Mouse (Mus musculus) megakaryocyte progenitor cell, adult 5-6 weeks (primary cell): Measurements from ENCODE around the gene Srcap. TPM values are rescaled to one million over a fixed set of nuclear protein-coding genes. Genes with fewer than 3 reads are reported as not detected.

Source experiments
- total RNA-seq, 2 experiments: library from RNA; stranded (forward) in 1 of 2; stranded (reverse) in 1 of 2; fragments of 157-497, 149-512 nt in 1 of 2; fragments of 200-1000 nt in 1 of 2; gene quantifications; 2 replicates each; pipeline versions ENCODE4 v1.2.3 to v1.2.4; 2015 to 2017

Gene Srcap
- total RNA-seq, 2 experiments from 2014 or later, result 20.6 to 78.0 TPM

Other genes with a start within 250 kb of the Srcap start
- 63.9 and 74.4 TPM in 2 replicates for gene Sephs2, start 237.9 kb upstream of the Srcap start, total RNA-seq (2015)
- 161 and 168 TPM in 2 replicates for gene Sephs2, start 237.9 kb upstream of the Srcap start, total RNA-seq (2017)
- gene Itgal, start 215.7 kb upstream of the Srcap start, total RNA-seq (2015), result 50.3 and 53.6 TPM in 2 replicates
- 21.4 and 23.8 TPM in 2 replicates for gene Itgal, start 215.7 kb upstream of the Srcap start, total RNA-seq (2017)
- 2.3 and 3.2 TPM in 2 replicates for gene Zfp768, start 166.4 kb upstream of the Srcap start, total RNA-seq (2015)
- 6.5 and 8.9 TPM in 2 replicates for gene Zfp768, start 166.4 kb upstream of the Srcap start, total RNA-seq (2017)
- gene Zfp747, start 135.9 kb upstream of the Srcap start, total RNA-seq (2015), result 4.2 and 4.3 TPM in 2 replicates
- gene Zfp747, start 135.9 kb upstream of the Srcap start, total RNA-seq (2017), result 7.4 and 9.2 TPM in 2 replicates
- 1.5 and 2.1 TPM in 2 replicates for gene 9130019O22Rik, start 124.8 kb upstream of the Srcap start, total RNA-seq (2015)
- gene 9130019O22Rik, start 124.8 kb upstream of the Srcap start, total RNA-seq (2017), result 4.2 and 6.5 TPM in 2 replicates
- 1.0 and 1.5 TPM in 2 replicates for gene E430018J23Rik, start 118.4 kb upstream of the Srcap start, total RNA-seq (2015)
- gene E430018J23Rik, start 118.4 kb upstream of the Srcap start, total RNA-seq (2017), result 2.3 and 4.8 TPM in 2 replicates
- 9.3 and 10.9 TPM in 2 replicates for gene Zfp764, start 105.2 kb upstream of the Srcap start, total RNA-seq (2015)
- gene Zfp764, start 105.2 kb upstream of the Srcap start, total RNA-seq (2017), result 9.9 and 12.4 TPM in 2 replicates
- gene Zfp688, start 89.9 kb upstream of the Srcap start, total RNA-seq (2015), result 7.1 and 9.0 TPM in 2 replicates
- gene Zfp688, start 89.9 kb upstream of the Srcap start, total RNA-seq (2017), result 4.7 and 5.9 TPM in 2 replicates
- 2.2 and 2.3 TPM in 2 replicates for gene Zfp689, start 62.8 kb upstream of the Srcap start, total RNA-seq (2015)
- gene Zfp689, start 62.8 kb upstream of the Srcap start, total RNA-seq (2017), result 1.2 and 3.0 TPM in 2 replicates
- gene Prr14, start 52.4 kb upstream of the Srcap start, total RNA-seq (2015), result 74.8 and 85.3 TPM in 2 replicates
- gene Prr14, start 52.4 kb upstream of the Srcap start, total RNA-seq (2017), result 22.6 and 27.2 TPM in 2 replicates
- gene Fbrs, start 32.8 kb upstream of the Srcap start, total RNA-seq (2015), result 90.7 and 101 TPM in 2 replicates
- 19.5 and 20.0 TPM in 2 replicates for gene Fbrs, start 32.8 kb upstream of the Srcap start, total RNA-seq (2017)
- 26.3 and 26.8 TPM in 2 replicates for gene Gm42715, start 7.6 kb downstream of the Srcap start, total RNA-seq (2015)
- gene Gm42715, start 7.6 kb downstream of the Srcap start, total RNA-seq (2017), result 4.8 and 5.9 TPM in 2 replicates
- 1.7 TPM in 1 of 2 replicates, not detected in the other for gene Tmem265, start 49.4 kb downstream of the Srcap start, total RNA-seq (2015)
- 2.3 and 2.5 TPM in 2 replicates for gene Tmem265, start 49.4 kb downstream of the Srcap start, total RNA-seq (2017)
- 27.1 and 32.3 TPM in 2 replicates for gene Phkg2, start 61.4 kb downstream of the Srcap start, total RNA-seq (2015)
- 26.7 and 29.2 TPM in 2 replicates for gene Phkg2, start 61.4 kb downstream of the Srcap start, total RNA-seq (2017)
- gene Ccdc189, start 76.6 kb downstream of the Srcap start, total RNA-seq (2015), result 1.8 and 2.2 TPM in 2 replicates
- 2.5 and 3.1 TPM in 2 replicates for gene Ccdc189, start 76.6 kb downstream of the Srcap start, total RNA-seq (2017)
- gene Rnf40, start 76.8 kb downstream of the Srcap start, total RNA-seq (2015), result 11.7 and 16.5 TPM in 2 replicates
- gene Rnf40, start 76.8 kb downstream of the Srcap start, total RNA-seq (2017), result 36.9 and 41.9 TPM in 2 replicates
- 5.4 and 8.4 TPM in 2 replicates for gene Zfp629, start 103.8 kb downstream of the Srcap start, total RNA-seq (2015)
- 8.5 and 11.3 TPM in 2 replicates for gene Zfp629, start 103.8 kb downstream of the Srcap start, total RNA-seq (2017)
- gene Bcl7c, start 196.9 kb downstream of the Srcap start, total RNA-seq (2015), result 61.1 and 63.4 TPM in 2 replicates
- 38.1 and 44.6 TPM in 2 replicates for gene Bcl7c, start 196.9 kb downstream of the Srcap start, total RNA-seq (2017)
- gene Ctf1, start 200.8 kb downstream of the Srcap start, total RNA-seq (2015), result 0.83 and 1.8 TPM in 2 replicates
- gene Ctf1, start 200.8 kb downstream of the Srcap start, total RNA-seq (2017), result 0.42 and 1.9 TPM in 2 replicates
- gene Ctf2, start 220.2 kb downstream of the Srcap start, total RNA-seq (2015), result not detected in 2 replicates
- not detected in 2 replicates for gene Ctf2, start 220.2 kb downstream of the Srcap start, total RNA-seq (2017)
- gene Fbxl19, start 232.6 kb downstream of the Srcap start, total RNA-seq (2015), result 5.6 and 5.7 TPM in 2 replicates
- 14.2 and 16.1 TPM in 2 replicates for gene Fbxl19, start 232.6 kb downstream of the Srcap start, total RNA-seq (2017)